Mouse (Mus musculus): Measurements from ENCODE around the gene Got1. TPM values are rescaled to one million over a fixed set of nuclear protein-coding genes. Genes with fewer than 3 reads are reported as not detected.

The Got1 gene
- polyA plus RNA-seq (2015; fragmentation: Nextera tagmentation; extraction: Ambion mirVana) = 94.6 and 97.8 TPM in 2 replicates

DNA sequence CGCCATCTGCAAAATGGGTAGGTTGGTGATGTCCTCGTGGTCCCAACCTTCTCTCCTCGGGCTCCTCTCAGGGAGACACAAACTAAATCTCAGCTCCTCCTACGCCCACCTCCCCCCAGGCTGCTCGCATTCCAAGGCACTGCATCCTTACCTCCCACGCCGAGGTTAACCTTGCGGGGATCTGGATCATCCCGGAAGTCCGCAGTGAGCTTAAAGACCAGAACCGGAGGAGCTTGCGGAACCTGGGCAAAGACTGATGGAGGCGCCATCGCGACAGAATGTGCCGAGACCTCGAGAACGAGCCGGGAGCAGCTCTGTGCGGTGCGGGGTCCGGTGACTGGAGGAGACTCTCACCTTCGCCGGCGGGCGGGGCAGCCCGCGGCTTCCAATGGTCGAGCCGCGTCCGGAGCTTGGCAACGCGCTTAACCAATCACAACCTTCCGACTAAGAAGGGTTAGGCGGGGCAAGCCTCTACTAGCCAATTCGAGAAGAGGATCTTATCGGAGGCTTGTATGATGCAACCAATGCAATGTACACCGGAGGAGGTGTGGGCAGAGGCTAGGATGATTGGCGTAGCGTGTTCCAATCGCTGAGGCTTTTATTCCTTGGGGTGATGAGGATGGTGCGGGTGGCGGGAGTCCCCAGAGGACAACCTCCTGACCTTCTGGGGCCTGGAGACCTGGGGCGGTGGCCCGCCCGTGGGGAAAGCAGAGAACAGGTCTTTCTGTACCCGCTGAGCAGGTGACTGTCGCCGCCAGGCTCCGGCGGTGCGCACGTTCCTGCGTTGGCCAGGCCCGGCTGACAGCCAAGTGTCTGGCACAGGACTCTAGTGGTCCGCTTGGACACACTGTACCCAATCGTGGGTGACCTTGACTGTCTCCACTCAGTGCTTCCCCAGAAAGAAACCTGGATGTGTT, at the start of gene Got1:
Gene Got1, minus strand, starts transcription at position 419 of the 917 bp plus-strand sequence.
- Histone ChIP-seq H3K9ac (peak within 1 kb of the TSS; percentile 67), H3K9me3 (no peaks in the 10 kb centered on the region), H3K27me3 (replicated peaks) (no peaks in the 10 kb centered on the region), H3K4me1 (peaks cover 45% of the 10 kb centered on the region), H3K36me3 (replicated peaks) (no peaks in the 10 kb centered on the region), H3K27ac (peak within 1 kb of the TSS; percentile 80), H3K4me2 (peak within 1 kb of the TSS; percentile 87), H3K4me3 (peak within 1 kb of the TSS; percentile 76)
- under 1% methylated on average over 58 of the region's 58 CpGs for WGBS
- ATAC-seq (replicated peaks) = peak; percentile 100

DNA sequence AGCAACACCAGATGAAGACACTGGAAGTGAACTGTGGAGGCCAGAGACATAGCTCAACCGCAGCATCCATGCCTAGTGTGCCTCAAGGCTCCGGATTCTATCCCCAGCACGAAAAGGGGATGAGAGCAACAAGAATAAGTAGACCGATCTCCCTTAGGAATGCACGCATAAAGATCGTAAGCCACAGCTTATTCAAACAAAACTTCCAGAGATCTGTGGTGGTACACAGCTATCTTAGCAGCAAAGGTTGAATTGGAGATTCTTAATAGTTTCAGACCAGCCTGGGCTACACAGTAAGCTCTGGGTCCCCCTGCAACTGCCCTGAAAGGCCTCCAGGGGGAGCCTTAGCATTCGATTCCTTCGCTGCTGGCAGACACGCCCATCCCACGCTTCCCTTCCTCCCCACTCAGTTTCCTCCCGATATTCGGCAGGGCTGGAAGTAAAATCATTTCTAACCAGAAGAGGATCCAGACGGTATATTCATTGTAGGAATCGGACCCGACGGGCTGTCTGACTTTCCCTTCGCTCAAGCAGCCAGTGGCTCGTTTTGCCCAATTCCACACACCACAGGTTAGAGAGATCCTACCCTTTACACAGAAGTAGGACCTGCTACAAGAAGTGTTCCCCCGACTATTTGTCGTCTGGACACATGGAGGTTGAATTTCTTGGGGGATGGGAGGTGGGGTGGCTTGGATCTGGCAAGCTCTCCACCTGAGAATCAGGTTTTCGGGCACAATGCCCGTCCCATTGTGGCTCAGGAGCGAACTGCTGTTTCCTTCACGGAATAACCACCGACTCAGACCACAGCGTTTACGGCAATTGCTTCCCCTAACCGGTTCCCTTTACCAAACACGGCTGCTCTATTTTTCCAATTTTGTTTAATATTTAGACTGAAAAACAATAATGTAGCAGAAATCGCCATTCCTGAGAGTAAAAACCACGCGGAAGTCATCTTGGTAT, 46.7 kb upstream of the Got1 start:
- Histone ChIP-seq H3K4me2 (peak overlapping the region; percentile 67), H3K36me3 (replicated peaks) (no peaks in the 10 kb centered on the region), H3K27ac (0 out of 2 replicates have a peak overlapping the region, but pooled peaks have one; percentile 13), H3K4me3 (peak overlapping the region; percentile 43), H3K9me3 (no peaks in the 10 kb centered on the region), H3K4me1 (no peaks in the 10 kb centered on the region), H3K9ac (peak overlapping the region; percentile 44), H3K27me3 (replicated peaks) (peaks cover 28% of the 10 kb centered on the region)
- peak; percentile 82 for ATAC-seq (replicated peaks)
- 14% methylated on average over 32 of the region's 32 CpGs for WGBS

DNA sequence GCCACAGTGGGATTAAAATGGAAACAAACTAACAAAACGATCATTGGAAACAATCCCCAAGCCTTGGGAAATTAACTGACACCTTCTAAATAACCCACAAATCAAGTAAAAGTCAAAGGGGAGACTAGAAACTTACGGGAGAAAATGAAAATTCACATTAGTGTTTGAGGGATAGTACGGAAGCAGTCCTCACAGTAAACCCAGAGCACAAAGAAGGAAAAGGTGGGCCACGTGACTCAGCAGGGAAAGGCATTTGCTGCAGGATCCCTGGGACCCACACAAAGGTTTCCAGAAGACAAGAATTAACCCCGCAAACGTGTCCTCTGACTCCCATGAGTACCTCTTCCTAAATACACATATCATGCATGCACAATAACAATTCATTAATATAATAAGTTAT, 44.7 kb upstream of the Got1 start:
- Histone ChIP-seq H3K4me2 (no peak overlapping the region), H3K27ac (no peak overlapping the region), H3K4me3 (no peak overlapping the region), H3K36me3 (replicated peaks) (no peaks in the 10 kb centered on the region), H3K9me3 (no peaks in the 10 kb centered on the region), H3K4me1 (no peaks in the 10 kb centered on the region), H3K9ac (no peak overlapping the region), H3K27me3 (replicated peaks) (peaks cover 28% of the 10 kb centered on the region)
- WGBS = 54% methylated on average over 6 of the region's 6 CpGs
- ATAC-seq (replicated peaks) = no peak

DNA sequence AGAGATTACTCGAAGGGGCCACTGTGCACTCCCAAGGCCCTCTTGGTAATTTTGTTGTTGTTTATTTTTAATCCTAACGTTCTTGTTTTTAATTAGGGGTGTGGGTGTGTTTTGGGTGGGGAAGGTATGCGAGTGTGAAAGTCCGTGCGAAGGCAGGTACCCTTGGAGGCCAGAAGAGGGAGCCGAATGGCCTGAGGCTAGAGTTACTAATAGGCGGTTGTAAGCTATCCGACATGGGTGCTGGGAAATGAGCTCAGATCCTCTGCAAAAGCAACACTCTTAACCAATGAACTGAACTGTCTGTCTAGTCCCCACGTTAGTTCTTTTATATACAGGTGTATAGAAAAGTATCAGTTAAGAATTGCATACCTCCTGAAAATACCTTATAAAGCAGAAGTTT, 43.9 kb upstream of the Got1 start:
- Histone ChIP-seq H3K9ac (no peak overlapping the region), H3K4me1 (no peaks in the 10 kb centered on the region), H3K4me2 (no peak overlapping the region), H3K27me3 (replicated peaks) (peaks cover 22% of the 10 kb centered on the region), H3K9me3 (no peaks in the 10 kb centered on the region), H3K36me3 (replicated peaks) (no peaks in the 10 kb centered on the region), H3K27ac (no peak overlapping the region), H3K4me3 (no peak overlapping the region)
- ATAC-seq (replicated peaks) = no peak
- 54% methylated on average over 9 of the region's 9 CpGs for WGBS

DNA sequence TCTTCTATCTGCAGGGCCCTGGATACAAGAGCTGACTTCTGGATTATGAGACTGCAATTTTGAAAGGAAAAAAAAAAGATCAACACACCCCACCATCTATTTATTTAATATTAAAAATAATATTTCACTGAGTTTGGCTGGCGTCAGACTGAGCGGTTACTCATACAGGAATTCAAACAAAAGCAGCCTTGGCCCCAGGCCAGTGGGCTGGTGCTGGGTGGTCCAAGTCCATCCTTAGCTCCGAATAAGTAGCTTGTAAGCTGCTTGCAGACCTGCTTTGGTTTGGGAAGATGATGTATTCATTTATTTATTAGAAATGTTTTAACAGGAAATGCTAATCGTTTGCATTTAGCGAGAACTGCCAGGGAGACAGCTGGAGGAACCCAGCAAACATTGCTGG, 38.8 kb upstream of the Got1 start:
- Histone ChIP-seq H3K9ac (no peak overlapping the region), H3K36me3 (replicated peaks) (no peaks in the 10 kb centered on the region), H3K4me1 (no peaks in the 10 kb centered on the region), H3K4me2 (no peak overlapping the region), H3K4me3 (no peak overlapping the region), H3K9me3 (no peaks in the 10 kb centered on the region), H3K27ac (no peak overlapping the region), H3K27me3 (replicated peaks) (no peaks in the 10 kb centered on the region)
- 81% methylated on average over 5 of the region's 5 CpGs for WGBS
- ATAC-seq (replicated peaks) = no peak

DNA sequence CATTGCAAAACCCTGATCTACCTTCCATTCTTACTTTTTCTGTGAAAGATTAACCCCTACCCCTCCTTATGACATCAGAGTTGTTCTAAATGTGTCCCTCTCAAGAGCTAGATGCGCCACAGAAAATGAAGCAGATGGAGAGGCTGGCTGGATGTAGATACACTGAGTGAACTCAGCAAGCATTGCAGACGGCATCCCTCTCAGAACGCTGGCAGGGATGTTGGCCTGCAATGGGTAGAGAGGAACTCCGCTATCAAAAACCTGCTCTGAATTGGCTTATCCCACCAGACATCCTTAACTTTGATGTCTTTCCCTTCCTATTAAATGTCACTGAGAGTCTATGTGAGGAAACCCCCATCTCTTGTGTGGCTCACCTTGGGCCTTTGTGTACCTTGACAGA, 37.4 kb upstream of the Got1 start:
- H3K9ac ChIP-seq = no peak overlapping the region
- WGBS = 88% methylated on average over 4 of the region's 4 CpGs
- H3K9me3 ChIP-seq = no peaks in the 10 kb centered on the region
- no peak overlapping the region for H3K4me2 ChIP-seq
- H3K27ac ChIP-seq = no peak overlapping the region
- no peaks in the 10 kb centered on the region for H3K27me3 ChIP-seq (replicated peaks)
- H3K4me1 ChIP-seq = no peaks in the 10 kb centered on the region
- H3K4me3 ChIP-seq = no peak overlapping the region
- ATAC-seq (replicated peaks) = no peak
- H3K36me3 ChIP-seq (replicated peaks) = no peaks in the 10 kb centered on the region

DNA sequence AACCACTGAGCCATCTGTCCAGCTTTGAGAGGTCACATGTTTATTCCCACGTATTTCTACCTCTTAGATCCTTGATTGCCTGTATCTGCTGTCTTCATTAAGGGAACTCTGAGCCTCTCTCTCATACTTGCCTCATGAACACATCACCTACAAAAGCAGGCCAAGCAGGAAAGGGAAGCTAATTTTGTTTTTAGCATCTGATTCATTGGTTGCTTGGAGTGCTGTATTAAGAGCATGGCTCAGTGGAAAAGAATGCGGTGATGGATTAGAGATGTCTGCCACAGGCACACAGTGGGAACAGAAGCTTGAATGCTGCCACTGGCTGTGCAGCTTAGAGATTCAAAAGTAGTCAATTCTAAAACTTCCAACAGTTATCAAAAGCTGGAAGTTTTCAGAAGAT, 35.8 kb upstream of the Got1 start:
- Histone ChIP-seq H3K4me2 (no peak overlapping the region), H3K27me3 (replicated peaks) (no peaks in the 10 kb centered on the region), H3K4me1 (no peaks in the 10 kb centered on the region), H3K4me3 (no peak overlapping the region), H3K9me3 (no peaks in the 10 kb centered on the region), H3K9ac (no peak overlapping the region), H3K27ac (no peak overlapping the region), H3K36me3 (replicated peaks) (no peaks in the 10 kb centered on the region)
- WGBS = 72% methylated on average over 2 of the region's 2 CpGs
- ATAC-seq (replicated peaks) = no peak

DNA sequence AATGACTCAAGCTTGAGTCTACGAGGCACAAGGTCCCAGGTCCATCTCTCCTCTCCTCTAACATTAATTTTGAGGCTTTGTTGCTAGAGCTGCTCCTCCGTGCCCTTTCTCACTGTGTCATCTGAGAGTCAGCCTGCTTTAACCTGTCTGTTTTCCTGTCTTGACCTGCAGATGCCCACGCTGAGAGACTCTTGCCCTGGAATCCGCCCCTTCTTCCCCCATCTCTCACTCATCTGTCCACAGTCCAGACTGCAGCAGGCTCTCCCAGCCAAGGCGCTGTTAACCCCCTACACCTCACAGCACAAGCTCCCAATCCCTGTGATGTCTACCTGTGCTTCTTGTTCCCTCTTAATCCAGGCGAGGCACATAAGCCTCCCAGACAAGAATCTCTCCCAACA, 27.1 kb upstream of the Got1 start:
- Histone ChIP-seq H3K9ac (no peak overlapping the region), H3K4me2 (no peak overlapping the region), H3K27ac (no peak overlapping the region), H3K27me3 (replicated peaks) (no peaks in the 10 kb centered on the region), H3K9me3 (no peaks in the 10 kb centered on the region), H3K4me1 (peaks cover 5% of the 10 kb centered on the region), H3K36me3 (replicated peaks) (no peaks in the 10 kb centered on the region), H3K4me3 (no peak overlapping the region)
- WGBS = 80% methylated on average over 6 of the region's 6 CpGs
- no peak for ATAC-seq (replicated peaks)

DNA sequence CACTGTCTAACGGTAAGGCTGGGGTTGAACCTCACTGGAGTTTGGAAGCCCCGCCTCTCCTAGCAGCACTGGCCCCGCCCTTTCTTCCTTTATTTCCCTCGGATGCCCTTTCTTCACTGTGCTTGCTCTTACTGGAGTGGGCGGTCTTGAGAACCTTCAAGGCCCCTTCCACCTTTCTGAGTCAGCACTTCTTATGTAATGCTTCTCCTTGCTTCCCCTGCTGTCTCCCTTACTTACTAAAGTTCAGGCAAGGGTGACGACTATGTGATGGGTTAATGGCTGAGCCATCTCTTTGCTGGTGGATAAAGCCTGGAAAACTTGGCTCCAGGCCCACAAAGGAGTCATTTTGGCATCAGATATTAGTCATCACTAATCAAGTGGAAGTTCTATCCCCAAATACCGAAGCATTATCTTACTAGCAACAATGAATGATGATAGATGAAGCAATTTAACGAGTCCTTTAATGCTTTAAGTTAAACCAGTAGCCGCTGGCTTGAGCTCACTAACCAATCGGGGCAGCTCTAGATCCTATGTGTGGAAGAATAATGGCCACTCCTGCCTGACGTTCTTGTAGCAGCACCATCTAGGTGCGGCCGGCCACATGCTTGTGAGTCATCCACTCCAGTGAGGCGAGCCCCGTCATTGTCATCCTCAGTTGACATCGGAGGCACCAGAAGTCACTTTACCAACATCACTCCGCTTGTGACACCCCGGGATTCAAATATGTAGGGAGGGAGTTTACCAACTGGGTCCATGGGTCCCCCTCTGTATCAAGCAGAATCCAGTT, 26.5 kb upstream of the Got1 start:
- Histone ChIP-seq H3K4me1 (peaks cover 10% of the 10 kb centered on the region), H3K27ac (no peak overlapping the region), H3K9ac (no peak overlapping the region), H3K4me2 (no peak overlapping the region), H3K9me3 (no peaks in the 10 kb centered on the region), H3K4me3 (no peak overlapping the region), H3K27me3 (replicated peaks) (no peaks in the 10 kb centered on the region), H3K36me3 (replicated peaks) (no peaks in the 10 kb centered on the region)
- no peak for ATAC-seq (replicated peaks)
- 82% methylated on average over 18 of the region's 18 CpGs for WGBS

DNA sequence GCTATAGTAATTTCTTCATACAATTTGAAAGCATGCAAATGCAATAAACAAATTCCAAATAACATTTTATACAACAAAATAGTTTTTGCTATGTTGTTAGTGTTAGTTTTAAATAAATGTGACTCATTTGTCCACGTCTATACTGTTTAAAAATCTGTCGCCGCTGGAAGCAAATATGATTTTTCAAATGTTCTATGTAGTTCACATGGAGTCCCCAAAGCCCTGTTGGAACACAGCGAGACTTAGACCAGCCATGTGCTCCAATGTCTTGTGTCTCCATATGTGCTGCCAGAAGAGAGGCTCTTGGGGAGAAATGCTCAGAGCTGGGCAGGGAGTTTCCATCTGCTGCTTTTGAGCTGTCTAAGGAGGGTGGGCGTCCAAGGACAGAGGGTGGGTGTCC, 23.7 kb upstream of the Got1 start:
- Histone ChIP-seq H3K27me3 (replicated peaks) (no peaks in the 10 kb centered on the region), H3K4me2 (no peak overlapping the region), H3K4me3 (no peak overlapping the region), H3K36me3 (replicated peaks) (no peaks in the 10 kb centered on the region), H3K9me3 (no peaks in the 10 kb centered on the region), H3K27ac (no peak overlapping the region), H3K9ac (no peak overlapping the region), H3K4me1 (peaks cover 11% of the 10 kb centered on the region)
- WGBS = 90% methylated on average over 5 of the region's 5 CpGs
- no peak for ATAC-seq (replicated peaks)

DNA sequence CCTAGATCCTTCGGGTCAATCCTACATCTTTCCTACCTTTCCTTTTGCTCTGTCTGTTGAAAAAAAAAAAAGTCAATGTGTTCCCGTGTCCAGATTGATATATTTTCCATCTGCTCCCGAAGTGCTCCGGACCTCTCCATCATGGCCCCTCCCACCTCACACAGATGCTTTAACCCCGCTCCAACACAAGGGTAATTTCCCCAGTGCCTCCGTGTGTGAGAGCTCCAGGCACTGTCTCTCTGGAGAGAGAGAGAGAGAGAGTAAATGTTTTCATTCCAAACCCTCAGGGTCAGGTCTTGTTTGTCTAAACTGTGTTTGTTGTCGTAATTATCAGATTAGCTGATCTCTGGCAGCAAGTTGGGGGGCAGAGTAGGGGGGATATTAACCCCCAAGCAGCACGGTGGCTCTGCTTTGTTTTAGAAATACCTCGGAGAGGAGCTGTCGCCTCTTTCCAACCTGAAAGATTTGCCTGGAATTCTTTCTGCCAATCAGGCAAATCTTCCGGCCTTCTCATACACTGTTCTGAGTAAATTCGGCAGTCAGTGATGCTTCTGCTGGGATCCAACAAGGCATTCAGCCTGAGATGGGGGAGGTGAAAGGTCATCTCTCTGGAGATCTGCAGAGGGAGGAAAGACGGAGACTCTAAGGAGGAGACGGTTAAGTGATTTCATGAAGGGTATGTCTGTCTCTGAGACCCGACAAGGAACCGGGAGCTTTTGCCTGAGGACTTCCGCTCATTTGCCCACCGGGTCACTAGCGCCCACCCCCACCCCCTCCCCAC, 22.1 kb upstream of the Got1 start:
- Histone ChIP-seq H3K4me2 (peak overlapping the region; percentile 34), H3K27me3 (replicated peaks) (0 out of 2 replicates have a peak, but pooled peaks cover 4% of the 10 kb centered on the region), H3K9me3 (no peaks in the 10 kb centered on the region), H3K36me3 (replicated peaks) (no peaks in the 10 kb centered on the region), H3K27ac (no peak overlapping the region), H3K9ac (no peak overlapping the region), H3K4me3 (no peak overlapping the region), H3K4me1 (peaks cover 11% of the 10 kb centered on the region)
- 6% methylated on average over 19 of the region's 19 CpGs for WGBS
- no peak for ATAC-seq (replicated peaks)
